In genomic region chr7:144447146-144447545, GRCm38 (mm10) we compare ENCODE assay signal across 11 mouse cellular contexts. TPM values are rescaled to one million over a fixed set of nuclear protein-coding genes. Genes with fewer than 3 reads are reported as not detected.
DNase-seq lines count a peak whose midpoint lies in the region; ATAC-seq and TF ChIP-seq lines count a peak whose summit lies in the region.
"Had no signal": no experiment of that assay in that cellular context is flagged by ENCODE, and none has a peak within 500 bp of the region (broad histone marks: within the 10 kb centered on the region; RNA-seq: fewer than 3 reads in every experiment).

No protein-coding gene starts in this region.

- H3K9me3 ChIP-seq in lung, embryonic 14.5 days (ENCODE audit: low read depth, low read length) = no peaks in the 10 kb centered on the region

- ATAC-seq in lung, embryonic 14.5 days (ENCODE audit: insufficient read depth) = 0 out of 2 replicates have a peak, but pooled peaks have one; percentile 22
- peak; percentile 93 for ATAC-seq in neutrophil, adult 5-6 weeks (ENCODE audit: extremely low read depth, insufficient number of reproducible peaks, low FRiP score, poor library complexity, severe bottlenecking)

- 77% methylated on average over 3 of the region's 3 CpGs for WGBS in lung, embryonic 14.5 days

- H3K9ac ChIP-seq in lung, embryonic 14.5 days = no peak overlapping the region

- H3K4me3 ChIP-seq in lung, embryonic 14.5 days (ENCODE audit: low read depth, low read length) = no peak overlapping the region

- H3K27ac ChIP-seq in lung, embryonic 14.5 days (ENCODE audit: low read depth) = no peak overlapping the region

- DNase-seq in lung, embryonic 14.5 days = no peak
- no peak for DNase-seq in lung, postnatal 14 days
- DNase-seq in c-Kit-positive CD71-negative TER-119-negative erythroid progenitor cells, embryonic 14.5 days (ENCODE audit: low read depth) = peak; percentile 52
- no peak for DNase-seq in cerebellum, adult 18-20 months
- DNase-seq in right cerebral cortex, postnatal 4 days = no peak
- no peak for DNase-seq in frontal cortex, adult 2 months (ENCODE audit: extremely low spot score in 1 of 2, low spot score in 1 of 2)
- DNase-seq in lung, postnatal 10 days = no peak
- DNase-seq: cerebellum, postnatal 10 days; gastrocnemius, postnatal 25 days; heart, postnatal 36 days had no signal

- H3K4me1 ChIP-seq in lung, embryonic 14.5 days (ENCODE audit: insufficient read depth) = no peaks in the 10 kb centered on the region

- H3K4me2 ChIP-seq in lung, embryonic 14.5 days = no peak overlapping the region

- H3K36me3 ChIP-seq in lung, embryonic 14.5 days (ENCODE audit: insufficient read depth) = peaks cover 94% of the 10 kb centered on the region

- H3K27me3 ChIP-seq in lung, embryonic 14.5 days (ENCODE audit: insufficient read depth, low read length) = no peaks in the 10 kb centered on the region

- TF ChIP-seq CTCF in lung, embryonic 14.5 days (IDR thresholded peaks at IDR 0.05; ENCODE audit: low read depth) = no peak

RNA-seq across cellular contexts. Expression of gene Cttn, which starts 23.7 kb away (rescaled TPM):
- 161 and 170 TPM in 2 replicates for polyA plus RNA-seq in lung, embryonic 14.5 days (2014; fragmentation: Nextera tagmentation; extraction: Ambion mirVana)
- total RNA-seq in neutrophil, adult 5-6 weeks (2017) = 1.5 and 2.1 TPM in 2 replicates
- polyA plus RNA-seq in frontal cortex, adult 2 months (2012; rRNA removed) = 155 and 178 TPM in 2 replicates
